Mouse (Mus musculus) gastrocnemius, adult 2 months (tissue): Measurements from ENCODE around the gene Wnt5a. TPM values are rescaled to one million over a fixed set of nuclear protein-coding genes. Genes with fewer than 3 reads are reported as not detected.

Experiments
- DNase-seq: peaks from one replicate; pipeline ENCODE4 v3.0.0; 2022
- H3K27ac ChIP-seq: fragments of 200-600 bp; 2 replicates; pipeline ENCODE4 v1.8.1; 2022; ENCODE audit warnings: mild to moderate bottlenecking
- H3K4me3 ChIP-seq: fragments of 200-600 bp; 2 replicates; pipeline ENCODE4 v1.8.1; 2022; ENCODE audit warnings: mild to moderate bottlenecking, moderate library complexity
- CTCF ChIP-seq: fragments of 200-600 bp; IDR thresholded peaks from 2 replicates; pipeline ENCODE4 v1.8.1; 2022; ENCODE audit warnings: antibody characterized with exemption, mild to moderate bottlenecking, moderate library complexity
- intact Hi-C: fragments of 180-260 bp; cut with DNase I; formaldehyde crosslinking; loops from one replicate; pipeline ENCODE4 v1.15.1; 2025
- total RNA-seq, 2 experiments: library from RNA; stranded (reverse); gene quantifications; 2 replicates each; pipeline ENCODE4 v1.2.3; 2021

Gene Wnt5a
- total RNA-seq, 2 experiments from 2014 or later: 4.9 to 6.2 TPM

GRCm38 (mm10) chr14:28535814-28536213 is 31.3 kb downstream of the Wnt5a start:
- peak; percentile 77 for DNase-seq
- TF ChIP-seq CTCF: no peak
- intact Hi-C loops: no loop called here
- Histone ChIP-seq H3K27ac (no peak overlapping the region), H3K4me3 (no peak overlapping the region)

- no peak overlapping the region for H3K4me3 ChIP-seq
- no peak for TF ChIP-seq CTCF
- intact Hi-C loops: no loop called here
- no peak overlapping the region for H3K27ac ChIP-seq
- DNase-seq: no peak
Measured at GRCm38 (mm10) chr14:28539577-28539976, 35.0 kb downstream of the Wnt5a start.

DNA sequence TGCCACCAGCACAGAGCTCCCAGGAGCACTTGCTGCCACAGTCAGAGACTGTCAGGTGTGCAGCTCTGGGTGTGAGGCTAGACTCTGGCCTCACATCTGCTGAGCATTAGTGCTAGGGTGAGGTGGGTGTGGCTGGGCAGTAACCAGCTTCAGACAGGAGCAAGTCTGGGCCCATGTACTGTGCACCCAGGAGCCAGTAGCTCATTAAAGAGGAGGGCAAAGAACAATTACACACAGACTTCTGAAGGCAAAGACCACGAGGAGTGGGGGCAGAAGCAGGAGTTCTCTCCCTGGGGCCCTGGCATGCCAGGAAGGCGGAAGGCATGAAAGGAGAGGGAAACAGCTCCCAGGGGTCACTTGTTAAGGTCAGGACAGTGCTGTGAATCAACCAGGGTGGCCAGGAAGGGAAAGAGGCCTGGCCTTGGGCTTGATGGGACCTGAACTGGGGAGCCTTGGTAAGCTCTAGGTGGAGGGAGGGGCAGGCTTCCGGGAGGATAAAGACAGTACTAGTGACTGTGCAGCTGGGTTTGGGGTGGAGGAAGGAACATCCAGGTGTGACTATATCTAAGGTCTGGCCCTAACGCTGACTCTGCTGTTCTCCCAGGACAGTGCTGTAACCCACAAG is 37.7 kb downstream of the Wnt5a start:
- DNase-seq: no peak
- intact Hi-C loops: no loop called here
- Histone ChIP-seq H3K27ac (no peak overlapping the region), H3K4me3 (no peak overlapping the region)
- TF ChIP-seq CTCF: no peak

GRCm38 (mm10) chr14:28561861-28562260 is 57.3 kb downstream of the Wnt5a start:
- TF ChIP-seq CTCF: no peak
- intact Hi-C loops: no loop called here
- no peak for DNase-seq
- Histone ChIP-seq H3K4me3 (no peak overlapping the region), H3K27ac (no peak overlapping the region)
